Mouse (Mus musculus): ENCODE results near the gene Amotl2. TPM values are rescaled to one million over a fixed set of nuclear protein-coding genes. Genes with fewer than 3 reads are reported as not detected.

Gene Amotl2
- polyA plus RNA-seq, 2 experiments from 2014 or later: not detected

Other genes starting within 250 kb of the Amotl2 start
- gene Ky, start 210.9 kb upstream of the Amotl2 start, polyA plus RNA-seq (2017; shearing (Covaris generic)): under 1 TPM in 1 of 2 experiments, not detected in 1; 0.09 TPM
- gene Anapc13, start 90.4 kb upstream of the Amotl2 start, polyA plus RNA-seq (2017; shearing (Covaris generic)): 100 to 1,000 TPM in 1 of 2 experiments, 10 to 100 TPM in 1; 87.9 to 116 TPM
- 10 to 100 TPM; 39.7 to 45.2 TPM for gene Cep63, start 90.1 kb upstream of the Amotl2 start, polyA plus RNA-seq (2017; shearing (Covaris generic))
- gene Ryk, start 118.2 kb downstream of the Amotl2 start, polyA plus RNA-seq (2017; shearing (Covaris generic)): 1 to 10 TPM in 1 of 2 experiments, under 1 TPM in 1; 0.95 to 1.2 TPM